Mouse (Mus musculus): ENCODE measurements around the gene Topbp1.

Topbp1 gene

DNA sequence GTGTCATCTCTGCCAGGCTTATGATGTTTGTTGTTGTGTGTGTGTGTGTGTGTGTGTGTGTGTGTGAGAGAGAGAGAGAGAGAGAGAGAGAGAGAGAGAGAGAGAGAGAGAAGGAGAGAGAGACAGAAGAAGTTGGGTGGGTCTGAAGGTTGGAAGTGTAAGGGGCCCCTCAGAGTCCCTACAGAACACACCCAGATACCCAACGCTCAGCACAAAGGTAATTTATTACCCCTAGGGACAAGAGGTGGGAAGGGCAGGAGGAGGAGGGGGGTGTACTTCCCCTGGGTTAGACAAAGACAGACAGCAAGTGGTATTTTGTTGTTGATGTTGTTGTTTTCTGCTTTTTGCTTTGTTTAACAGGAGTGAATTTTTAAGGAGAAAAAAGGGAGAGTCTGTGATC, 80.6 kb downstream of the Topbp1 start:
- no peak for DNase-seq (ENCODE audit: low spot score in 2 of 2)

DNA sequence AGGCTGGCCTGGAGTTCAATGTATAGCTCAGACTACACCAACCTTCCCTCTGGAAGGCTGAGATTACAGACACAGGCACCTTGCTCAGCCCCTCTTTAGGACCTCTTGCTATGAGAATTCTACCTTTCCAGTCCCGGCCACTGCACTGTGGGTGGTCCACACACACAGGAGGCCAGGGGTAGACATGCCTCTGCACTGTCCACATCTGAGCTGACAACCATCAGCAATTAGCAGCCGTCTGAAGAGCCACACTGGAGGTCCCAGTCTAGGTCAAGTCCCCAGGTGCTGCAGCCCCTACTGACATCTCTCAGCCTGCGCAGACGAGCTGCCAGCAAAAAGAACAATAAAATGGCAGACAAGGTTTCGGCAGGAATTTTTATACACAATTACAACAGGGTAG, 81.6 kb downstream of the Topbp1 start:
- no peak for DNase-seq (ENCODE audit: low spot score in 2 of 2)

DNA sequence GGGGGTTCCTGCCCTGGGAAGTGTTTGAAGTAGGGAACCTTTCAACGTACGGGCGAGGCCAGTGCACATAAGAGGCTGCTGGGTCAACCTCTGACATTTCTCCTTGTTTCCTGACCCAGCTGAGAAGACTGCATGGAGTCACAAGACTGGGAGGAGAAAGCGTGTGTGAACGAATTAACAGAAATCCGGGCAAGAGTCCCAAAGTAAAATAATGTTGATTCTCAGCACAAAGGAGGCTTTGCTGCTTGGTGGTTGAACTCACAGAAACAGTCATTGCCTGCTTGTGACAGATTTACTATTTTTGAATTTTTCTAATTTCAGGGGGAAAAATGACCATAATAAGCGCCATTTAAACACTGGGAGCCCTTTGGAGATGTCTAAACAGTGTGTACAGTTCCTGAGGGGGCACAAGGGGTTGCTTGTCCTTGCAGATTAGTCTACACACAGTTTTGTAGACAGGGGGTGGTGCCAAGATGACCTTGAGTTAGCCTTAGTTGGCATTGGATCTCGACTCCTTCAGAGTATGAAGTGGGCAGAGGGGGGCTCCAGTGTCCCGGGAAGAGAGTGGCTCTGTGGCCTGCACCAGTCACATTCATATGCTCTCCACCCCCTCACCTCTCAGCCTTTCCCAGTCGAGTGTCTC, 82.1 kb downstream of the Topbp1 start:
- no peak for DNase-seq (ENCODE audit: low spot score in 2 of 2)

DNA sequence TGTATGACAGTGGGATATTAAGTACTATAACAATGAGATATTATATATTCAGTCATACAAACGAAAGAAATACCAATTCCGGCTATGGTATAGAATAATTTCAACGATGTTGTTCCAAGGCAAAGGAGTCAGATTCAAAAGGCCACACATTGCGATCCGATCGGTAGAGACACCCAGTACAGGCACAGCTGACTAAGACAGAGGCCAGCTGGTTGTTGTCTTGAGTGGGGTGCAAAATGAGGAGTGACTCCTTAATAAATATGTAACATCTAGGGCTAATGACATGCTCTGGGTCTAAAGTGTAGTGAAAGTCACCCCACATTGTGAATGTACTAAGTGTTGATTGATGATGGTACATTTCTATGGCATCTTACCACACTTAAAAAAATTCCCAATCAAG, 84.2 kb downstream of the Topbp1 start:
- DNase-seq (ENCODE audit: low spot score in 2 of 2): no peak

DNA sequence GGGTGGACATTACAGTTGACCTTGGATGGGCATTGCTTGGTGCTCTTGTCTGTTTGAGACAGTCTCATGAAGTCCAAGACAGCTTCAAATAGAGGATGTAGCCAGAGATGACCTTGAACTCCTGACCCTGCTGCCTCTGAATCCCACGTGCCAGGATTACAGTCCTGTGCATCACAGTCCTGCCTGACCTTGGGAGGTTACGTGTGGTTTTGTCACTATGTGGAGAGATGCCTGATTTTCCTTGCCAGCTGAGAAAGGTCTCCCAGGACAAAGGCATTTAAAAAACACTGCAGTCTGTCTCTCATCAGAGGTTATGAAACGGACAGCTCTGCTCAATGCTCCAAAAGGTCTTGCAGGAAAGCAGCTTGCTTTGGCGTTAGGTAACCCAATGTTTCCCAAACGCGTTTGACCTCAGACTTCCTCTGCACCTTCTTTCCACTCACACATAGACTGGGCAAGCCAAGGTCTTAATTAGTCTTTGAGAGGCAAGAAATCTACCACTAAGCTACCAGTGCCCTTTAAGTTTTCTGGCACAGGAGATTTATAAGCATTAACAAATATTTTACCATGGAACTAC, 86.9 kb downstream of the Topbp1 start:
- DNase-seq (ENCODE audit: low spot score in 2 of 2): no peak

DNA sequence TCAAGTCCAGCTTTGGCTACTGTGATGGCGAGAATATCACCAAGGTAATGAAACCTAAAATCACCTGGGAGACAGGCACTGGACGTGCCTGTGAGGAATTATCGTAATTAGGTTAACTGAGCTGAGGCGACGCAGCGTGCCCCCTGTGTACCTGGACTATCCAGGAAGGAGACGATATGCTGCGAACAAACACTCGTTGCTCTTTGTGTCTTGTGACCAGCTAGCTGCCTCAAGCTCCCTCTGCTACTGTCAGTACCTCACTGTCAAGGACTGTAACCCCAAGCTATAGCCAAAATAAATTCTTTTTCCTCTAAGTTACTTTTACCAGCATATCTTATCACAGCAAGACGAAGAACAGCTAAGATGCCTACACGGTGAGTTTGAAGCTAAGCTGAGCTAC, 88.2 kb downstream of the Topbp1 start:
- DNase-seq (ENCODE audit: low spot score in 2 of 2): no peak

DNA sequence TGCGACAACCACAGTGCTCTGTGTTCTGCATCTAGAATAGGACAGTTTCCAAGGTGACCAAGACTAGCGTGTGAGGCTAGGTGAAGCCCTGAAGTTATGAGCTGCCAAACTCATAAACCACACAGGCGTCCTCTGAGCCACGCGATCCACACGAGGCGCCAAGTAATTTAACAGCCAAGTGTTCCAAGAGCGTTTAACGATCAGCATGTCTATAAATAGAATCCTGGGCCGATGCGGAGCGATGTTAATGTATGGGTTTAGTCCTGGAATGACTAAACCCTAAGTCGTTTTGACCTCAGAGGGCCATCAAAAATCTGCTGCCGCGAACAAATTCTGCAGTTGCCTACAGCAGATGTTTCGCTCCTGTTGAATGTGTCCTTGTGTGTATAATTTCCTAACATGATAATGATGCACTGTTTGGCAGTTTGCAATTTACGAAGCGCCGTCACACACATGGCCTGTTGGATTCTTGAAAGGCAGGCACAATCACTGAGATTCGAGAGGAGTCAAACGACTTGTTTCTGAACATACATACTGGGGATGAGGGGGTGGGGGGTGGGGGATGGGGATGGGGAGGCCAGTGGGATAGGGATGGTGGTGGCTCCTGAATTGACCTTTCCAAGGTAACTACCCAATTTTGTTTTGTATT, 93.6 kb downstream of the Topbp1 start:
- no peak for DNase-seq (ENCODE audit: low spot score in 2 of 2)
